Mouse (Mus musculus) neural tube, embryonic 12.5 days (tissue): ENCODE measurements at regions not wholly inside any gene's neighbourhood (a gene's known extent, or its start where the extent isn't known, plus 50 kb on each side); places are given as distances from the start of the nearest gene placed in this dataset.
"Not testable (repeated sequence)": the region's sequence is repeated elsewhere in the genome, so short reads cannot be mapped to it uniquely, and the experiment has no call there.

Source experiments
- ATAC-seq: fragments of 200-750 bp; cut with Nextera tagmentation; 2 replicates; pipeline ENCODE4 v1.8.0; 2017; ENCODE audit warnings: low read depth, mild to moderate bottlenecking, moderate TSS enrichment, moderate library complexity; ENCODE audit not compliant: low FRiP score
- H3K27ac ChIP-seq: fragments of 300-500 bp; sonication (generic); 2 replicates; pipeline ENCODE4 v1.5.1; 2016
- H3K27me3 ChIP-seq: fragments of 300-500 bp; sonication (generic); replicated peaks from 2 replicates; pipeline ENCODE4 v1.6.1; 2016; ENCODE audit warnings: mild to moderate bottlenecking
- H3K36me3 ChIP-seq: fragments of 300-500 bp; sonication (generic); 2 replicates; pipeline ENCODE4 v1.6.1; 2016; ENCODE audit warnings: mild to moderate bottlenecking
- H3K4me1 ChIP-seq: fragments of 300-500 bp; sonication (generic); 2 replicates; pipeline ENCODE4 v1.6.1; 2016
- H3K4me2 ChIP-seq: fragments of 300-500 bp; sonication (generic); replicated peaks from 2 replicates; pipeline ENCODE4 v1.6.1; 2016; ENCODE audit warnings: mild to moderate bottlenecking
- H3K4me3 ChIP-seq: fragments of 300-500 bp; sonication (generic); 2 replicates; pipeline ENCODE4 v1.5.1; 2016
- H3K9ac ChIP-seq: fragments of 300-500 bp; sonication (generic); 2 replicates; pipeline ENCODE4 v1.6.1; 2016; ENCODE audit warnings: mild to moderate bottlenecking
- H3K9me3 ChIP-seq: fragments of 300-500 bp; sonication (generic); 2 replicates; pipeline ENCODE4 v1.6.1; 2016; ENCODE audit warnings: mild to moderate bottlenecking
- WGBS: fragments of 180-500 bp; shearing (Covaris S2); methylation state at CpG from one replicate; pipeline ENCODE4 v1.1.7; 2016; 5-methylcytosine and 5-hydroxymethylcytosine counted together

DNA sequence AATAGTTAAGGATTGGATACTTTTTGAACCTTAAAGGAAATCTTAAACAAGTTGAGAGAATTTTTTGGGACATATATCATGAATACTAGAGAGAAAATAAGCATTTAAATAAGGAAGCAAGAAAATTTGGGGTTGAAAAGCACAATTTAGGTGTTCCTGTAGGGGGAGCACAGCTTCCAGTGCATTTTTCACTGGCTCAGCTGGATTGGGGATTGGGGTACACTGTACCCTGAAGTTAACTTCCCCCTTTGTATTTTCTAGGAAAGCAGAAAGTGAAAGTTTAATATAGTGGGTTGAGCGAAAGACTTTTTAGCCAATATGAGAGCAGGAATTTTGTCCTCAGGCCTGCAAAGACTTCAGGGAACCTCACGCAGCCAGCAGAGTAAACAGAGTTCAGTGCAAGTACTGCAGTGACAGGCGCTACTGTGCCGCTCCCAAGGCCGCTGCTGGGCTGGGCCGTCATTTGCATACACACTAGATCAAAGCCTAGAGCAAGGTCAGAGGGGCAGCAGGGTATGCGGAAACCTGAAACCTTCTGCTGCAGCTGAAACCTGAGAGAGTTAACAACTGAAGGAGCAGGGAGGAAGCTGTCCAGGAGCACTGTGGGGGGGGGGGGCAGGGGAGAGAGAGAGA, 1111.4 kb downstream of the H2al1n start:
- H3K4me1 ChIP-seq, result no peaks in the 10 kb centered on the region
- H3K9me3 ChIP-seq, result no peaks in the 10 kb centered on the region
- H3K9ac ChIP-seq, result no peak overlapping the region
- H3K4me3 ChIP-seq, result no peak overlapping the region
- H3K27ac ChIP-seq, result no peak overlapping the region
- WGBS, result 5% methylated on average over 7 of the region's 7 CpGs
- no peaks in the 10 kb centered on the region for H3K36me3 ChIP-seq
- H3K27me3 ChIP-seq, result no peaks in the 10 kb centered on the region
- peak; percentile 68; the same call in 1 of the 2 replicates for ATAC-seq
- peak overlapping the region; percentile 39 for H3K4me2 ChIP-seq

- no peak overlapping the region for H3K4me3 ChIP-seq
- H3K36me3 ChIP-seq, result no peaks in the 10 kb centered on the region
- peak overlapping the region; percentile 39 for H3K4me2 ChIP-seq
- H3K27ac ChIP-seq, result no peak overlapping the region
- ATAC-seq, result no peak
- no peak overlapping the region for H3K9ac ChIP-seq
- H3K27me3 ChIP-seq, result no peaks in the 10 kb centered on the region
- no peaks in the 10 kb centered on the region for H3K9me3 ChIP-seq
- H3K4me1 ChIP-seq, result no peaks in the 10 kb centered on the region
- 39% methylated on average over 5 of the region's 5 CpGs for WGBS
Measured at GRCm38 (mm10) chrX:15322958-15323357, 1112.0 kb downstream of the H2al1n start.

DNA sequence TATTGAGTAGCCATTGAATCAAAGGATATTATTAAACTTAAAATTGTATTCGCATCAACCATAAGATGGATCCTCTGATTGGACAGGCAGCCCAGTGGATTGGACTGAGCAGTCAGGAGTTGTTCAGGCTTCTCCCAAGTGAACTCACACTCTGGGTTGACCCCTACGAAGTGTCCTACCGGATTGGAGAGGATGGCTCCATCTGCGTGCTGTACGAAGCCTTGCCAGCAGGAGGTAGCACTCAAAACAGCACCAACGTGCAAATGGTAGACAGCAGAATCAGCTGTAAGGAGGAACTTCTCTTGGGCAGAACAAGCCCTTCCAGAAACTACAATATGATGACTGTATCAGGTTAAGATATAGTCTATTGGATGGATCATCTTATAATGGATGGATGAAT, 1154.2 kb downstream of the H2al1n start:
- not testable (repeated sequence) for H3K9me3 ChIP-seq, ATAC-seq, H3K4me1 ChIP-seq, H3K27ac ChIP-seq, H3K27me3 ChIP-seq, H3K36me3 ChIP-seq, H3K9ac ChIP-seq, H3K4me3 ChIP-seq, H3K4me2 ChIP-seq
- WGBS, result 77% methylated on average over 6 of the region's 6 CpGs
